ENCODE assay signal across 13 mouse cellular contexts in genomic region chr7:113193872-113194271, GRCm38 (mm10).
"Had no signal": no experiment of that assay in that cellular context is flagged by ENCODE, and none has a peak within 500 bp of the region (broad histone marks: within the 10 kb centered on the region; RNA-seq: fewer than 3 reads in every experiment).

No protein-coding gene starts in this region.

- H3K9me3 ChIP-seq: midbrain, embryonic 13.5 days; midbrain, embryonic 15.5 days; neural tube, embryonic 12.5 days; stomach, embryonic 15.5 days had no signal

- H3K36me3 ChIP-seq: midbrain, embryonic 13.5 days; midbrain, embryonic 15.5 days; neural tube, embryonic 12.5 days; stomach, embryonic 15.5 days had no signal

- DNase-seq: lung, adult 18-20 months; lung, embryonic 14.5 days; lung, postnatal 10 days; lung, postnatal 4 days; right cerebral cortex, postnatal 14 days; thymus, postnatal 25 days; thymus, postnatal 4 days had no signal

- H3K4me1 ChIP-seq: midbrain, embryonic 13.5 days had no signal

- H3K9ac ChIP-seq: lung, embryonic 14.5 days; midbrain, embryonic 13.5 days; midbrain, embryonic 15.5 days; neural tube, embryonic 12.5 days; stomach, embryonic 15.5 days had no signal

- H3K4me3 ChIP-seq: megakaryocyte, embryonic 14.5 days; midbrain, embryonic 13.5 days; midbrain, embryonic 15.5 days; neural tube, embryonic 12.5 days; stomach, embryonic 15.5 days had no signal

- H3K27ac ChIP-seq: midbrain, embryonic 13.5 days; midbrain, embryonic 15.5 days; neural tube, embryonic 12.5 days; stomach, embryonic 15.5 days; stomach, postnatal 0 days had no signal
